Mouse (Mus musculus) common myeloid progenitor, adult 5-6 weeks (primary cell): ENCODE measurements around the gene Gfy. TPM values are rescaled to one million over a fixed set of nuclear protein-coding genes. Genes with fewer than 3 reads are reported as not detected.
"Not testable (repeated sequence)": the region's sequence is repeated elsewhere in the genome, so short reads cannot be mapped to it uniquely, and the experiment has no call there.

Source experiments
- ATAC-seq: replicated peaks from 2 replicates; pipeline ENCODE4 v1.8.0; 2016; ENCODE audit warnings: low read depth, mild to moderate bottlenecking, moderate TSS enrichment, inconsistent platforms; ENCODE audit not compliant: poor library complexity, severe bottlenecking
- total RNA-seq: library from RNA; stranded (forward); fragments of 200-1000, 187-1606 nt; gene quantifications from 2 replicates; pipeline ENCODE4 v1.2.3, GENCODE M21; 2017

Gfy gene
- total RNA-seq, 1 experiment from 2014 or later: not detected

GRCm38 (mm10) chr7:45173772-45174171 is 5.6 kb downstream of the Gfy start:
- ATAC-seq: not testable (repeated sequence)

GRCm38 (mm10) chr7:45172974-45173373 is 6.4 kb downstream of the Gfy start:
- ATAC-seq: no peak

- ATAC-seq: peak; percentile 31; the same call in 1 of the 2 replicates
These were observed 9.9 kb downstream of the Gfy start for GRCm38 (mm10) chr7:45169495-45169894.

GRCm38 (mm10) chr7:45168656-45169055 is 10.7 kb downstream of the Gfy start:
- no peak for ATAC-seq

GRCm38 (mm10) chr7:45167761-45168445 is 11.5 kb downstream of the Gfy start:
- ATAC-seq: no peak

- no peak for ATAC-seq
These were observed 12.4 kb downstream of the Gfy start for GRCm38 (mm10) chr7:45166950-45167401.

GRCm38 (mm10) chr7:45165701-45166100 is 13.7 kb downstream of the Gfy start:
- ATAC-seq: no peak

GRCm38 (mm10) chr7:45164833-45165232 is 14.5 kb downstream of the Gfy start:
- ATAC-seq: no peak

- ATAC-seq: peak; percentile 36; the same call in 1 of the 2 replicates
These were observed 15.5 kb downstream of the Gfy start, which contains the start of gene Slc17a7 for GRCm38 (mm10) chr7:45163735-45164490. Slc17a7 (plus strand) TSS chr7:45163949.

- ATAC-seq: no peak
These were observed 16.3 kb downstream of the Gfy start for GRCm38 (mm10) chr7:45162996-45163615.

- no peak for ATAC-seq
These were observed 16.8 kb downstream of the Gfy start for GRCm38 (mm10) chr7:45162551-45162950.

- ATAC-seq: peak; percentile 89
These were observed 17.5 kb downstream of the Gfy start for GRCm38 (mm10) chr7:45161612-45162473.

- ATAC-seq: no peak
These were observed 18.5 kb downstream of the Gfy start for GRCm38 (mm10) chr7:45160866-45161265.

GRCm38 (mm10) chr7:45160316-45160800 is 19.0 kb downstream of the Gfy start:
- ATAC-seq: no peak

- no peak for ATAC-seq
These were observed 20.4 kb downstream of the Gfy start for GRCm38 (mm10) chr7:45158991-45159390.

- no peak for ATAC-seq
These were observed 21.9 kb downstream of the Gfy start for GRCm38 (mm10) chr7:45157459-45157858.

- ATAC-seq: no peak
These were observed 23.2 kb downstream of the Gfy start for GRCm38 (mm10) chr7:45156206-45156605.

GRCm38 (mm10) chr7:45155590-45155989 is 23.8 kb downstream of the Gfy start:
- no peak for ATAC-seq

- ATAC-seq: peak; percentile 45; the same call in 1 of the 2 replicates
These were observed 24.3 kb downstream of the Gfy start for GRCm38 (mm10) chr7:45154993-45155514.
